ENCODE assay signal across 9 mouse cellular contexts in the genomic region with DNA sequence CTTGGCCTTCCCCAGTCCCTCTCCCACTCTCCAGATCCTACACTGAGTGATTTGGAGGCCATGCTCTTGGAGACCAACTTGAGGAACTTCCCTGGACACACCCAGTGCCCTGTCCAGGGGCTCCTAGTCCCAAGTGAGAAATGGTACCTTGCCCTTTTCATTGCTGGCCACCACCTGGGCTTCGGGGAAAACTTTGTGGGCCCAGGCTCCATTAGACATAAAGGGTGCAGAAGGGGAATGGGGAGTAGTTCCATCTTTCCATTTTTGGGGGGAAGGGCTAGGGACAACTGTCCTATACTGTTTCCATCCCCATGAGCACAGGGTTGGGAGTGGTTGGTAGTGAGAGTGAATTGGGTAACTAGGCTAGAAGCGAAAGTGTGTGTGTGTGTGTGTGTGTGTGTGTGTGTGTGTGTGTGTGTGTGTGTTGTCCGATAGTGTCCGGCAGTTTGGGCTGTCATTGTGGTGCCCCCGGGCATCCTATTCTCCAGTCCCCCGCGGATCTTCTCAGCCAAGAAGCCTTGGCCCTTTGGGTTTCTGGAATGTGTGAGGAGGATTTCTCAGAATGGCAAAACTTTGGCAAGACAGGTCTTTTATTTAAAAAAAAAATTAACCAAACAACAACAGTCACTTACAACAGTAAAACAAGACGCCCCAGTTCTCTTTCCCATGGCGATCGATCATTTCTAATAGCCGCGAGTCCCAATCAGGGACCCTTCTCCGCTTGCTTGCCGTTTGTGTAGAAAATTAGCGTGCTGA. TPM values are rescaled to one million over a fixed set of nuclear protein-coding genes. Genes with fewer than 3 reads are reported as not detected.
DNase-seq lines count a peak whose midpoint lies in the region; ATAC-seq and TF ChIP-seq lines count a peak whose summit lies in the region.
"Had no signal": no experiment of that assay in that cellular context is flagged by ENCODE, and none has a peak within 500 bp of the region (broad histone marks: within the 10 kb centered on the region; RNA-seq: fewer than 3 reads in every experiment).

No protein-coding gene starts in this region.

- H3K9ac ChIP-seq in forebrain, embryonic 13.5 days: peak overlapping the region; percentile 52

- no peaks in the 10 kb centered on the region for H3K9me3 ChIP-seq in forebrain, embryonic 13.5 days (replicated peaks)

- peak overlapping the region; percentile 79 for H3K4me2 ChIP-seq in forebrain, embryonic 13.5 days
- H3K4me2 ChIP-seq in myocyte (ENCODE audit: low read depth): peak overlapping the region; percentile 92

- no peak for TF ChIP-seq POLR2A in cerebellum, adult 2 months (IDR thresholded peaks at IDR 0.05; ENCODE audit: borderline replicate concordance, insufficient read depth, low read length)
- TF ChIP-seq POLR2A in myocyte (IDR thresholded peaks at IDR 0.05; ENCODE audit: insufficient read length, low read depth): no peak

- peaks cover 10% of the 10 kb centered on the region for H3K79me2 ChIP-seq in myocyte (ENCODE audit: control insufficient read depth, insufficient read depth)

- H3K36me3 ChIP-seq in forebrain, embryonic 13.5 days (ENCODE audit: poor library complexity, severe bottlenecking): no peaks in the 10 kb centered on the region
- H3K36me3 ChIP-seq in myocyte (ENCODE audit: control insufficient read depth, insufficient read depth): no peaks in the 10 kb centered on the region

- TF ChIP-seq CTCF in cerebellum, adult 2 months (IDR thresholded peaks at IDR 0.05; ENCODE audit: borderline replicate concordance, insufficient read depth, low read depth, low read length): no peak

- H3K4me3 ChIP-seq in cerebellum, adult 2 months (replicated peaks; ENCODE audit: insufficient read depth, low read depth, low read length): peak overlapping the region; percentile 66
- H3K4me3 ChIP-seq in forebrain, embryonic 13.5 days: peak overlapping the region; percentile 51
- H3K4me3 ChIP-seq in myocyte: peak overlapping the region; percentile 78
- H3K4me3 ChIP-seq: erythroblast, embryonic 14.5 days had no signal

- 21% methylated on average over 15 of the region's 15 CpGs for WGBS in cerebellum, adult 2 months
- WGBS in forebrain, embryonic 13.5 days: 2% methylated on average over 15 of the region's 15 CpGs

- H3K4me1 ChIP-seq in cerebellum, adult 2 months (ENCODE audit: control insufficient read depth, insufficient read depth, low read length): no peaks in the 10 kb centered on the region; the same call in 1 of the 2 replicates
- peaks cover 31% of the 10 kb centered on the region for H3K4me1 ChIP-seq in forebrain, embryonic 13.5 days

- no peaks in the 10 kb centered on the region for H3K27me3 ChIP-seq in cerebellum, adult 2 months (ENCODE audit: control insufficient read depth, insufficient read depth, low read length)
- H3K27me3 ChIP-seq in forebrain, embryonic 13.5 days: peaks cover 75% of the 10 kb centered on the region
- H3K27me3 ChIP-seq in myocyte (ENCODE audit: control insufficient read depth, insufficient read depth, insufficient read length): no peaks in the 10 kb centered on the region

- peak in 1 of 2 experiments; percentile 45 for DNase-seq in cerebellum, adult 2 months
- DNase-seq in cerebellum, postnatal 4 days (ENCODE audit: low spot score in 2 of 2): no peak
- DNase-seq in A20 (ENCODE audit: low read depth, low spot score): peak; percentile 50
- DNase-seq in induced T-regulatory cell, adult 2 months (ENCODE audit: low read depth): peak; percentile 12
- DNase-seq in frontal cortex, adult 2 months (ENCODE audit: extremely low spot score in 1 of 2, low spot score in 1 of 2): no peak
- no peak for DNase-seq in urinary bladder, postnatal 10 days (ENCODE audit: low spot score)

- H3ac ChIP-seq in myocyte (ENCODE audit: control insufficient read depth, insufficient read length): no peak overlapping the region

- H3K27ac ChIP-seq in cerebellum, adult 2 months (ENCODE audit: insufficient read depth, low read length): peak overlapping the region; percentile 39
- H3K27ac ChIP-seq in forebrain, embryonic 13.5 days: peak overlapping the region; percentile 40; the same call in 1 of the 2 replicates

- ATAC-seq in forebrain, embryonic 13.5 days: no peak

TF ChIP-seq in myocyte, 11 proteins besides CTCF, POLR2A, EP300 and RAD21:
- TF ChIP-seq MYOG (IDR thresholded peaks at IDR 0.05; ENCODE audit: control insufficient read depth in 1 of 3, insufficient read depth in 1 of 3, insufficient read length in 2 of 3, low read depth in 2 of 3) (no peak), CEBPB (IDR thresholded peaks at IDR 0.05; ENCODE audit: insufficient read depth, poor library complexity, severe bottlenecking) (no peak), E2F4 (IDR thresholded peaks at IDR 0.05; ENCODE audit: insufficient read depth) (no peak), SRF (IDR thresholded peaks at IDR 0.05; ENCODE audit: control insufficient read depth, insufficient read length, low read depth) (no peak), REST (IDR thresholded peaks at IDR 0.05; ENCODE audit: insufficient read depth, insufficient read length) (no peak), MYOD1 (IDR thresholded peaks at IDR 0.05; ENCODE audit: control insufficient read depth in 1 of 3, insufficient read length in 2 of 3, low read depth in 2 of 3) (no peak), TCF3 (IDR thresholded peaks at IDR 0.05; ENCODE audit: insufficient read length, low read depth) (no peak), MAX (IDR thresholded peaks at IDR 0.05; ENCODE audit: low read depth) (no peak), USF1 (IDR thresholded peaks at IDR 0.05; ENCODE audit: low read depth) (no peak), POLR2AphosphoS2 (IDR thresholded peaks at IDR 0.05; ENCODE audit: insufficient read length, low read depth) (no peak), TCF12 (IDR thresholded peaks at IDR 0.05; ENCODE audit: insufficient read depth, poor library complexity, severe bottlenecking) (no peak)

RNA-seq across cellular contexts. Expression of a gene that starts 2.2 kb away (rescaled TPM):
- 24.9 and 26.2 TPM in 2 replicates for polyA plus RNA-seq in cerebellum, adult 2 months (2012; rRNA removed)
- 30.7 and 36.4 TPM in 2 replicates for polyA plus RNA-seq in forebrain, embryonic 13.5 days (2015; fragmentation: Nextera tagmentation; extraction: Ambion mirVana)
- 2.7 TPM for polyA plus RNA-seq in myocyte (2012; fragmentation: generic; extraction: Trizol)
- 3.3 and 4.4 TPM in 2 replicates for polyA plus RNA-seq in frontal cortex, adult 2 months (2012; rRNA removed)
- polyA plus RNA-seq: erythroblast, embryonic 14.5 days had no signal

Comparison
In these comparisons a context has a peak if more than half of its experiments do, and no peak if none do; other contexts are left out.
1. DNase-seq: peak in A20 (single experiment) and induced T-regulatory cell, adult 2 months (single experiment); none in cerebellum, postnatal 4 days (0 of 2), frontal cortex, adult 2 months (0 of 2) and urinary bladder, postnatal 10 days (single experiment).
2. Peak in every context shown above with its lines, with median percentiles within 50 percentile points of each other: H3K4me3 ChIP-seq.